Mouse (Mus musculus): Measurements from ENCODE around the gene Dmrtc2.

The Dmrtc2 gene

DNA sequence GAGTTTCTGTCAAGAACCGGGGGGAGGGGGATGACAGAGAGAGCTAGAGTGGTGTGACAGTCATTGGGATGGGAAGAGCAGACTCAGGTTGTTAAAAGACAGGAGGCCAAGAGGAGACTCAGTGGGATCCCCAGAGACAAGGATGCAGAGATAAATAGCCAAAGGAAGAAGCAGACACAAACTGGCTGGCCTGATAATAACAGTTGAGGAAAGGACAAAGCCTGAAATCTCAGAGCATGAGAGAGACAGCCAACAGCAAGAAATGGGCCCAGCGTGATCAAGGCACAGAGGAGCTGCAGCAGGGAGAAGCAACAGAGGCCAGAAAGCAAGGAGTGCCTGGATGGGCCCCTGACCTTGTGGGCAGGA, 32.4 kb downstream of the Dmrtc2 start:
- DNase-seq (ENCODE audit: low spot score in 2 of 2), result no peak

DNA sequence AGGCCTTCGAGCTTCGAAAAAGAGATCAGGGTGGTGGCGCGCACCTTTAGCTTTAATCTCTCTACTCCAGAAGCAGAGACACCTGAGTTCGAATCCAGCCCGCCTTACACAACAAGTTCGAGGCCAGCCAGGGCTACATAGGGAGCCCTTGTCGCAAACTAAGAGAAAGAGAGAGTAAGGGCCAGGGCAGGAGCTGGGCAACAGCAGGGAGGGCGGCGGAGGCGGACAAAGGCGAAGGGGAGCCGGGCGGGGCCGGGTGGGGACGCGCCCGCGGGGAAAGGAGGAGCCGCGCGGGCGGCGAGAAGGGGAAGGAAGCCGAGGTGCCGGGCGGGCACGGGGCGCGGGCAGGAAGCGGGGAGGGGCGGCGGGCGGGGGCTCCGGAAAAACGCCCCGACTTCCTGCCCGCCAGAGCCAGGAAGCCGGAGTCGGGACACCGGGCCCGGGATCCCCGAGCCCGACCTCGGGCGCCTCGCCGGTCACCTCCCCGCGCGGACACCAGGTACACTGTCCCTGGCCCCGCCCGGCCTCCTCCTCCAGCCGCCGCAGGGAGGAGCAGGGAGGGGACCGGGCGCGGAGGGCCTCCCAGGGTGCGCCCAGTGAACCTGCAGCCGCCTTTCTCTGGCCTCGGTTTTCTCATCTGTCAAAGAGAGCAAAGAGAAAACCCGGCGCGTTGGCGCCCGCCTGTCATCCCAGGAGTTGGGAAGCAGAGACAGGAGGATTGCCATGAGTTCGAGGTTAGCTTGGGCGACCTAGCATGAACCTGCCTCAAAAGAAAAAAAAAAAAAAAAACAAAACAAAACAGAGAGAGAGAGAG, 33.0 kb downstream of the Dmrtc2 start, which contains the start of gene Arhgef1:
Gene Arhgef1 (plus strand): TSS at position 283 of the 814 bp plus-strand sequence.
- peak; percentile 72 to 83 for DNase-seq (ENCODE audit: low spot score in 2 of 2)

DNA sequence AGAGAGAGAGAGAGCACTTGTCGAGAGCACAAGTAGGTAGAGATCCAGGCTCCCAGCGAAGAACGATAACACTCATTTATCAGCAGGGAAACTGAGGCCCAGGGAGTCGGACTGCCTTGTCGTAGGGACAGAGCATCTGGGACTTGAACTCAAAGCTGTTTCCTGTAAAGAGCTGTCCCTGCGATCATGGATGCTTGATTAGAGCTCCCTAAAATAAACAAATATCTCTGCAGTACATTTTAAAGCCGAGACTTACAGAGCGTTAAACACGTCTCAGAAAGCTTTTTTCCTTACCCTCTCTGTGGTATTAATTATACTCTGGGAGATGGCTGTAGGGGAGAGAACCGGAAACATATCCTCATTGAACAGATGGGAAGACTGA, 33.6 kb downstream of the Dmrtc2 start:
- no peak for DNase-seq (ENCODE audit: low spot score in 2 of 2)

DNA sequence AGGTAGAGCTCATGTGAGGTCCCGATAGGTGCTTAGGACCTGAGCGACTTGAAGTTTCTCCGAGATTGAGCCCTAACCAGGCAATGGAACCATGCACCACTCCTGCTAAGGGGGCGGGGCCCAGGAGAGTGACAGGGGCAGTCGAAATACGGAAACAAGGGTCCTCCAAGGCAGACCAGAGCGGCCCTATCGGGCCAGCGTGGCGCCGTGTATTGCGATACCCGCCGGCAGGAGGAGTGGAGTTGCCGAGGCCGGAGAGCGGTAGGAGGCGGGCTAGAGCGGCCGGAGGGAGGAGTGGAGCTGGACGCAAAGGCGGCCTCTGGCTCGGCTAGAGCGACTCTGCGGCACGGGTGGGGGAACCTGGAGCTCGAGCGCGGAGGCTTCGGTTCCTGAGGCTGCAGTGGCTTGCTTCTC, 34.2 kb downstream of the Dmrtc2 start:
- DNase-seq (ENCODE audit: low spot score in 2 of 2), result peak; percentile 96 to 97

DNA sequence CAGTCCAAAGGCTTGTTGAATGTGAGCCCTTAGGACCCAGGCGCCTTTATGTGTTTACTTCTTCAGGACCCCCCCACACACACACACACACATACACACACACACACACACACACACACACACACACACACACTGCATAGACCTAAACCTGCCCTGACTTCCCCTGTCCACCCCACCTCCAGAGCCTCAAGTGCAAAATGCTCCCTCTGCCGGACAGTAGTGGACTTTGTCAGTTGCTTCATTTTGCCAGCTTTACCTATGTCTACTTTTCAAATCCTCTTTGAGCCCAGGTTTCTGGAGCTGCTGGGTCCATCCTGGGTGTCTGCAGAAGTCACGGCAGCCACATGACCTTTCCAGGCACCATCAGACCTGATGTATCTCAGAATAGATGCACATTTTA, 35.1 kb downstream of the Dmrtc2 start:
- DNase-seq (ENCODE audit: low spot score in 2 of 2), result peak; percentile 53 to 57

GRCm38 (mm10) chr7:24906551-24906950, 36.7 kb downstream of the Dmrtc2 start:
- DNase-seq (ENCODE audit: low spot score in 2 of 2), result no peak

GRCm38 (mm10) chr7:24907211-24907748, 37.4 kb downstream of the Dmrtc2 start:
- peak; percentile 80 to 83 for DNase-seq (ENCODE audit: low spot score in 2 of 2)

- no peak for DNase-seq (ENCODE audit: low spot score in 2 of 2)
These were observed 42.6 kb downstream of the Dmrtc2 start for GRCm38 (mm10) chr7:24912480-24912879.

GRCm38 (mm10) chr7:24918763-24919323, 49.0 kb downstream of the Dmrtc2 start:
- no peak for DNase-seq (ENCODE audit: low spot score in 2 of 2)

- DNase-seq (ENCODE audit: low spot score in 2 of 2), result no peak
These were observed 49.9 kb downstream of the Dmrtc2 start for GRCm38 (mm10) chr7:24919728-24920127.

Measured in thymus, postnatal 10 days (tissue).